Comparison of ENCODE assay signal across 8 mouse cellular contexts in the genomic region with DNA sequence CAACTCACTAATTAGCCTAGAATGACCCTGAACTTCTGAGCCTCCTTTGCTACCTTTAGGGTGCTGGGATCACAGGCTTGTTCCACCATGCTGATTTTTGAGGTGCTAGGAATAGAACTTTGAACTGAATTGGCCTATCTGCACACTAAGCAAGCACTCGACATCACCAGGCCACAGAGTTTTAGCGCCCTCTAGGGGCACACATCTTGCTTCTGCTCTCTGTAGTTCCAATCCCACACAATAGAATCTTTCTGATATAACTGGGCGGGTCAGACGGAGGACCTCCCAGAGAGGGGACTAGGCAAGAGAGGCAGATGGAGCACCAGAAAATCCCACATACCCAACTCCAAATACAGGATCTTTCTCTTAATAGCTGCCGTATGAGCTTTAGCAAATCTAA. TPM values are rescaled to one million over a fixed set of nuclear protein-coding genes. Genes with fewer than 3 reads are reported as not detected.
DNase-seq lines count a peak whose midpoint lies in the region; ATAC-seq and TF ChIP-seq lines count a peak whose summit lies in the region.
"Had no signal": no experiment of that assay in that cellular context is flagged by ENCODE, and none has a peak within 500 bp of the region (broad histone marks: within the 10 kb centered on the region; RNA-seq: fewer than 3 reads in every experiment).

No protein-coding gene starts in this region.

- DNase-seq in MN1 (ENCODE audit: low spot score), result peak; percentile 75
- peak; percentile 76 for DNase-seq in embryonic facial prominence, embryonic 14.5 days (ENCODE audit: low spot score)
- peak; percentile 84 for DNase-seq in heart, postnatal 4 days
- DNase-seq in layer of hippocampus, adult 9-10 months (ENCODE audit: low spot score), result peak; percentile 83
- peak; percentile 92 for DNase-seq in lung, embryonic 14.5 days
- peak; percentile 74 for DNase-seq in right cerebral cortex, adult 18-20 months

- ATAC-seq in embryonic facial prominence, embryonic 14.5 days (ENCODE audit: low read depth), result peak; percentile 58
- ATAC-seq in lung, embryonic 14.5 days (ENCODE audit: insufficient read depth), result peak; percentile 42

- no peak overlapping the region for H3K9ac ChIP-seq in embryonic facial prominence, embryonic 14.5 days (ENCODE audit: low read depth, low read length)
- H3K9ac ChIP-seq in lung, embryonic 14.5 days, result no peak overlapping the region

- no peak for TF ChIP-seq POLR2A in bone marrow, adult 2 months (IDR thresholded peaks at IDR 0.05; ENCODE audit: borderline replicate concordance, control insufficient read depth, low read depth, low read length)

- peak; percentile 72 for TF ChIP-seq CTCF in bone marrow, adult 2 months (IDR thresholded peaks at IDR 0.05; ENCODE audit: control insufficient read depth, insufficient read depth, low read length)
- peak; percentile 86 for TF ChIP-seq CTCF in lung, embryonic 14.5 days (IDR thresholded peaks at IDR 0.05; ENCODE audit: low read depth)

- H3K27ac ChIP-seq in bone marrow, adult 2 months (ENCODE audit: control insufficient read depth, insufficient read depth, low read depth, low read length, poor library complexity), result no peak overlapping the region
- no peak overlapping the region for H3K27ac ChIP-seq in embryonic facial prominence, embryonic 14.5 days (replicated peaks; ENCODE audit: low read depth, low read length)
- no peak overlapping the region for H3K27ac ChIP-seq in lung, embryonic 14.5 days (ENCODE audit: low read depth)
- H3K27ac ChIP-seq: macrophage had no signal

- H3K4me2 ChIP-seq in embryonic facial prominence, embryonic 14.5 days (ENCODE audit: low read depth, low read length), result no peak overlapping the region
- no peak overlapping the region for H3K4me2 ChIP-seq in lung, embryonic 14.5 days

- WGBS in bone marrow, adult 2 months, result 47% methylated on average over 5 of the region's 5 CpGs
- WGBS in embryonic facial prominence, embryonic 14.5 days, result 31% methylated on average over 5 of the region's 5 CpGs
- WGBS in lung, embryonic 14.5 days, result 43% methylated on average over 5 of the region's 5 CpGs

- peaks cover 12% of the 10 kb centered on the region; the same call in 1 of the 2 replicates for H3K36me3 ChIP-seq in embryonic facial prominence, embryonic 14.5 days (ENCODE audit: control insufficient read depth, insufficient read depth, low read length)
- H3K36me3 ChIP-seq in lung, embryonic 14.5 days (ENCODE audit: insufficient read depth), result peaks cover 25% of the 10 kb centered on the region

- peaks cover under 1% of the 10 kb centered on the region; the same call in 1 of the 2 replicates for H3K4me1 ChIP-seq in bone marrow, adult 2 months (ENCODE audit: control insufficient read depth, insufficient read depth, low read length)
- peaks cover 6% of the 10 kb centered on the region; the same call in 1 of the 2 replicates for H3K4me1 ChIP-seq in embryonic facial prominence, embryonic 14.5 days (ENCODE audit: control insufficient read depth, insufficient read depth, low read length)
- no peaks in the 10 kb centered on the region for H3K4me1 ChIP-seq in lung, embryonic 14.5 days (ENCODE audit: insufficient read depth)

- no peaks in the 10 kb centered on the region for H3K27me3 ChIP-seq in embryonic facial prominence, embryonic 14.5 days (replicated peaks; ENCODE audit: control insufficient read depth, insufficient read depth, low read length)
- no peaks in the 10 kb centered on the region for H3K27me3 ChIP-seq in lung, embryonic 14.5 days (ENCODE audit: insufficient read depth, low read length)

- no peak overlapping the region for H3K4me3 ChIP-seq in bone marrow, adult 2 months (replicated peaks; ENCODE audit: control insufficient read depth, low read depth, low read length)
- H3K4me3 ChIP-seq in embryonic facial prominence, embryonic 14.5 days (ENCODE audit: low read depth, low read length), result no peak overlapping the region
- no peak overlapping the region for H3K4me3 ChIP-seq in lung, embryonic 14.5 days (ENCODE audit: low read depth, low read length)

- no peaks in the 10 kb centered on the region for H3K9me3 ChIP-seq in embryonic facial prominence, embryonic 14.5 days (ENCODE audit: control insufficient read depth, low read length)
- no peaks in the 10 kb centered on the region for H3K9me3 ChIP-seq in lung, embryonic 14.5 days (ENCODE audit: low read depth, low read length)

RNA-seq across cellular contexts. Expression of a gene that starts 24.3 kb away (rescaled TPM):
- polyA plus RNA-seq in bone marrow, adult 2 months (2011; ENCODE audit: insufficient read depth, insufficient read length, low replicate concordance, missing spikeins), result 5.8 and 20.7 TPM in 2 replicates
- 157 and 170 TPM in 2 replicates for polyA plus RNA-seq in embryonic facial prominence, embryonic 14.5 days (2014; fragmentation: Nextera tagmentation; extraction: Ambion mirVana)
- 10 to 100 TPM; 65.0 to 65.2 TPM for total RNA-seq in heart, postnatal 4 days (2021)
- 208 and 220 TPM in 2 replicates for polyA plus RNA-seq in lung, embryonic 14.5 days (2014; fragmentation: Nextera tagmentation; extraction: Ambion mirVana)

RNA-seq across cellular contexts. Expression of a gene that starts 51.0 kb away (rescaled TPM):
- 51.6 and 119 TPM in 2 replicates for polyA plus RNA-seq in bone marrow, adult 2 months (2011; ENCODE audit: insufficient read depth, insufficient read length, low replicate concordance, missing spikeins)
- 11.1 and 14.9 TPM in 2 replicates for polyA plus RNA-seq in embryonic facial prominence, embryonic 14.5 days (2014; fragmentation: Nextera tagmentation; extraction: Ambion mirVana)
- 100 to 1,000 TPM; 107 to 115 TPM for total RNA-seq in heart, postnatal 4 days (2021)
- 22.9 and 25.2 TPM in 2 replicates for polyA plus RNA-seq in lung, embryonic 14.5 days (2014; fragmentation: Nextera tagmentation; extraction: Ambion mirVana)
